Mouse (Mus musculus) splenic B cell, adult 2 months (primary cell): ENCODE measurements at regions not wholly inside any gene's neighbourhood (a gene's known extent, or its start where the extent isn't known, plus 50 kb on each side); places are given as distances from the start of the nearest gene placed in this dataset.

Source experiments
- DNase-seq: peaks from one replicate; pipeline ENCODE4 v3.0.0-alpha.2; 2011; ENCODE audit warnings: low read depth, low spot score
- H3K27me3 ChIP-seq: 2 replicates; pipeline ENCODE4 v1.6.1; 2012; ENCODE audit warnings: mild to moderate bottlenecking, low read length, moderate library complexity, mixed read lengths; ENCODE audit not compliant: control insufficient read depth, poor library complexity, insufficient read depth, severe bottlenecking
- H3K36me3 ChIP-seq: 2 replicates; pipeline ENCODE4 v1.6.1; 2012; ENCODE audit warnings: mild to moderate bottlenecking, low read length, moderate library complexity, mixed read lengths; ENCODE audit not compliant: control insufficient read depth, poor library complexity, insufficient read depth, severe bottlenecking

DNA sequence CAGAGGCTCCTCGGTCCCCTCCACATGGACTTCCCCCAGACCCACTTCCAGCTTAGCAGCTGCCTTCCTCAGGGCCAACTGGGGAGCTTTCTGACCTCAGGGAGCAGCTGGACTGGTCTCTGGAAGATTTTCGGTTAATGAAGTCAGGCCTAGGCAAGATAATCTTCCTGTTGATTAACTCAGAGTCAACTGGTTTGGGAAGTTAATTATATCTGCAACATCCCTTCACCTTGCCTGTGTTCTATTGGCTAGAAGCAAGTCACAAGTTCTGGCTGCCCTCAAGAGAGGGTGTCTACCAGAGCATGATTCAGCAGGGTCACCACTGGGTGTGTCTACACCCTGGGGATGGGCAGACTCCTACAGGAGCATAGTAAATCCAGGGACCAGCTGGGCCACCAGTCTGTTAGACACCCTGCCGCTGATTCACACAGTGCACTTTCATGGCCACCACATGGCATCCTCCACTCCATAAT is 53.9 kb upstream of the Maml3 start:
- no peak for DNase-seq
- H3K36me3 ChIP-seq: no peaks in the 10 kb centered on the region
- H3K27me3 ChIP-seq: no peaks in the 10 kb centered on the region

DNA sequence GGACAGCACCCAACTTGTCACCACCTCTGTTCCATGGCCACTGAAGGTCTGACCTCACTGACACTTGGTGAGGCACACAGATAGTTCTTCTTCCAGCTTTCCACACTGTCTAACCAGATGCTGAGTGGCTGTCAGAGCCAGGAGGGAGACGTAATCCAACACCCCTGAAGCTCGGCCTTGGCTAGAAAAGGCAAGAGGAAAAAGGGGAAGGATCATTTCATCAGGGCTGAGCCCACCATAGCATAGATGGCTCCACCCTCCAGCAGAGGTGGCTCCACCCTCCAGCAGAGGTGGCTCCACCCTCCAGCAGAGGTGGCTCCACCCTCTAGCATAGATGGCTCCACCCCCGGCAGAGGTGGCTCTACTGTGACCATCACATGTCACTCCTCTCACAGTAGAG is 56.8 kb upstream of the Maml3 start:
- H3K36me3 ChIP-seq: no peaks in the 10 kb centered on the region
- no peak for DNase-seq
- no peaks in the 10 kb centered on the region for H3K27me3 ChIP-seq

DNA sequence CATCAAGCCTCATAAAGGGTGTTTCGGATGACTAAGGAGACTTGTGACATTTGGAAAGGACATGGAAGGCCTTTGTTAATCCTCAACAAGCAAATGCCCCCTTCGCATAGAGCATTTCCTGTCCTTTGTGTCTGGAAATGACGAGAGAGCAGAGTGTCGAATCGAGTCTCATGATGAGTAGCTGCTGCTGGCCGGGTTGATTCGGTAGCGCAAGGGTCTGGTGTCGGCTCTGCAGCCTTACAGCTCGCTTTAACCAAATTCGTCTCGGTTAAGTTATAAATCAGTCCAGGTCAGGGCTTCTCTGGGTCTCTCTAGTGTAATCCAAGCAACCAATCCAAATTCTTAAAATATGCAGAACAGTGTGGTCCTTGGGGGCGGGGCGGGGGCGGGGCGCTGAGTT is 59.1 kb upstream of the Maml3 start:
- Histone ChIP-seq H3K36me3 (no peaks in the 10 kb centered on the region), H3K27me3 (no peaks in the 10 kb centered on the region)
- DNase-seq: no peak

DNA sequence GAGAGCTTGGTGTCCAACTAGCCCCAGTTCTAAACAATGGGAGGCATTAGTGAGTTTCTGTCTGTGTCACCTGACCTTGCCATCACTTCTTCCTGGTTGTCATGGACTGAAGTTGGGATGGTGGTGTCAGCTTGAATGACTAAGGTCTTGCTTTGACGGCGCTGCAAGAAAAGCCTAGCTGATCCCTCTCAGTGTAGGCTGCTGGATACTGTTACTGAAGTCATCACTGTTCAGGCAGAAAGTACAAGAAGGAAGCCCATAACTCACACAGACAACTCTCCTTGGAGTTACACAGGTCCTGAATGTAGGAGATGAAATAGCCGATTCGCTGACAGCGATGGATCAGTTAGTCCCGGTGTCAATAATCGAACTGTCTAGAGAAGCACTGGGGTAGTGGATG is 62.5 kb upstream of the Maml3 start:
- DNase-seq: no peak
- Histone ChIP-seq H3K36me3 (no peaks in the 10 kb centered on the region), H3K27me3 (no peaks in the 10 kb centered on the region)

DNA sequence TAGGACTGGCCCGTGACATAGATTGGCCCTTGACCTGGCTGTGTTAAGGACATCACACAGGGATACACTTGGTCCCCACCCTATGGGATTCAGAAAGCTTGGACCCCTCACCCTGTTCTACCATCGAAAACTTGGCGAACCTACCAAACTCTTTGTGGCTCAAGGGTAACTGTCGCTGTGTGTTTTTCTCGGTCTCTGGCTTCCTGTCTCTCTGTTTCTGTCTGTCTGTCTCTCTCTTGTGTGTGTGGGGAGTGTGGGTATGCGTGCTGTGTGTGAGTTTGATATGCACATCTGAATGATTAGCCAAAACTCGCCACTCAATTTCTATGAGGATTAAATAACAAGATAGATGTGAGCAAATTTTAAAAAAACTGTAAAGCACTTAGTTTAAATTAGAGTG is 66.0 kb upstream of the Maml3 start:
- no peaks in the 10 kb centered on the region for H3K36me3 ChIP-seq
- no peak for DNase-seq
- H3K27me3 ChIP-seq: no peaks in the 10 kb centered on the region

DNA sequence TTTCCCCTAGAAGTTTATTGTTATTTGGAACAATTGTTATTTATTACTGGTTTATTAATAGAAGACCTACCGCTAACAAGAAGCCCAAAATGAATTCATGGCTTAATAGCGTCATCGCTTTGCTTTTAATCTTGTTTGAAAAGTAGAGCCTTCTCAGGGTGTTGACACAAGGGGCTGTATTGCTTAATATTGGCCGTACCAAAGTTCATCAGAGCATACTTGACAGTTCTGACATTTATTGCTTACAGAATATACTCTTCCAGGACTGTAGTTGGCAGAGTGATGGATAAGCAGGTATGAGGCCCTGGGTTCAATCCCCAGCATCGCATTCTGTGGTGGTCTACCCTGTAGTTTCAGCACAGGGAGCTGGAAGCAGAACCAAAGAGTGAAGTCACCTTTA is 66.4 kb upstream of the Maml3 start:
- H3K27me3 ChIP-seq: no peaks in the 10 kb centered on the region
- DNase-seq: no peak
- no peaks in the 10 kb centered on the region for H3K36me3 ChIP-seq

DNA sequence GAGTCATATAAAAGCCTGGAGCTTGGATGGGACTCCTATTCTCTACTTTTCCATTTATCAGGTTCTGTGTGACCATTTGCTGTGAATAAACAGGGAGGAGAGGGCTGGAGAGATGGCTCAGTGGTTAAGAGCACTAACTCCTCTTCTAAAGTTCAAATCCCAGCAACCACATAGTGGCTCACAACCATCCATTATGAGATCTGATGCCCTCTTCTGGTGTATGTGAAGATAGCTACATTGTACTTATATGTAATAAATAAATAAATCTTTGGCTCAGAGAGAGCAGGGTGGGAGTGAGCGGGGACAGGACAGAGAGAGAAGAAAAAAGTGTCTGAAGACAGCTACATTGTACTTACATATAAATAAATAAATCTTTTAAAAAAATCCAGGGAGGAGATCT is 68.6 kb upstream of the Maml3 start:
- Histone ChIP-seq H3K36me3 (no peaks in the 10 kb centered on the region), H3K27me3 (no peaks in the 10 kb centered on the region)
- peak; percentile 45 for DNase-seq

DNA sequence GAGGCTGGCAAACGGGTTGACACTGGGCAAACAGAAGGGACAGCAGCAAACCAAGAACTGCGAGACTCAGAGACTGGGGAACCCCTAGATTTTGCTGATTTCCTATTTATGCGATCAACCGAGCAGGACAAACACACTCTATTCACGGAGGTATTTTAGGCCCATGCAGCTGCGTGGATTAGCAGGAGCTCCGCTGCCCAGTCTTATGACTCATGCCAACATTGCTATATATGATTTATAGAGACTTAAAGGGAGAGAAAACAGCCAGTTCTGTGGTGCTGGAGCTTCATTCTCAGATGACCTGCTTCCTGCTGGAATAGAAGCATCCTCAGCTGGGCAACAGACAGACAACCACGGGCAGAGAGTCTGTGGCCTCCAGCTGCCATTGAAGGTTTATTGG is 71.2 kb upstream of the Maml3 start:
- Histone ChIP-seq H3K36me3 (no peaks in the 10 kb centered on the region), H3K27me3 (no peaks in the 10 kb centered on the region)
- peak; percentile 41 for DNase-seq

DNA sequence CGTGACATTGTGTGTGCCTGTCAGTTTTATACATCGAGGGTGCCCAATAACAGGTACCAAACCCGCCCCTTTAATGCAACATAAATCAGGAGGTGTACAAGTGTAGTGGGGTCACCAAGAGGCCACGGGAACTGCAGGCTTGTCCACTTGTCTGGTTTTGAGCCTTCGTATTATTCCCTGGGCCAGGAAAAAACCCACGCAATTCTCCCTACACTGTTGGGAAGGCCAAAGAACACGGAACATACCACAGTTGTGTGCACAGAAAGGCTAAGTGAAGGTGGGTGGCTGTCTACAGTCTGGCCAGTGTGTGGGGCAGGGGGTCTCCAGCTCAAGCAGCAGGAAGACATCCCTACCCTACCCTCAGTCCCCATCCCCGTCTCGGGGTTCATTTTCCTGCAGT is 74.0 kb upstream of the Maml3 start:
- no peaks in the 10 kb centered on the region for H3K27me3 ChIP-seq
- DNase-seq: no peak
- no peaks in the 10 kb centered on the region; the same call in 1 of the 2 replicates for H3K36me3 ChIP-seq

DNA sequence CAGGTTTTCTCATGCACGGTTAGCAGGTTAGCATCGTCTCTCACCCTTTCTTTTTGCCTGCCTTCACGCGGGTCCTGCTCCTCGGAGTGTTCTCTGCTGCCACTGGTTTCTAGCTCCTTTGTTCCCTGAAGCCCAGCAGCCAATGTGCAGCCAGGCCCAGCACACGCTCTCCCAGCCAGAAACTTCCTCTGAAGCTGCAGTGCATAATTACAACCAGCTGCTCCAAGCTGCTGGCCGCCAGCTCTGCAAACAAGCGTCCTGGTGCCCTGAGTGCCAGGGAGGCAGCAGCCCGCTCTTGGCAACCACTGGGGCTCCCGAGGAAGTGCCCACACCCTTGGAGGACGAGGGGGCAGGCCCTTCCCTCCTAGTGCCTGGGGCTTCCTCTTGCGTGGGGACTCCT is 74.8 kb upstream of the Maml3 start:
- DNase-seq: peak; percentile 25
- H3K36me3 ChIP-seq: no peaks in the 10 kb centered on the region; the same call in 1 of the 2 replicates
- no peaks in the 10 kb centered on the region for H3K27me3 ChIP-seq

DNA sequence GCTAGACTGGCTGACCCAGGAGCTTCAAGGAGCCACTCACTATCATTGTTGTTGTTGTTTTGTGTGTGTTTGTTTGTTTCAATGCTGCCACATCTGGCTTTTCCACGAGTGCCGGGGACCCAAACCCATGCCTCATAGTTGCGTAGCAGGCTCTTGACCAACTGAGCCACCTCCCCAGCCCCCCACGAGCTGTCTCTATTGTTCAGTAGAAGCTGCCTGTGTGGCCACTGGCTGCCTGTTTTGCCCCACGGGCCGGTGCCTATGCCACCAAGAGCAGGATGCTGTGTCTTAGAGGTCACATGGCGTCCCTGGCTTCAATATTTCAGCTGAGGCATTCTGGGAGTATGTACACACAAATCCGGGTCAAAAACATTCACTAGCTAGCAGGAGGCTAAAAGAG is 75.4 kb upstream of the Maml3 start:
- H3K27me3 ChIP-seq: no peaks in the 10 kb centered on the region
- DNase-seq: no peak
- H3K36me3 ChIP-seq: no peaks in the 10 kb centered on the region; the same call in 1 of the 2 replicates

DNA sequence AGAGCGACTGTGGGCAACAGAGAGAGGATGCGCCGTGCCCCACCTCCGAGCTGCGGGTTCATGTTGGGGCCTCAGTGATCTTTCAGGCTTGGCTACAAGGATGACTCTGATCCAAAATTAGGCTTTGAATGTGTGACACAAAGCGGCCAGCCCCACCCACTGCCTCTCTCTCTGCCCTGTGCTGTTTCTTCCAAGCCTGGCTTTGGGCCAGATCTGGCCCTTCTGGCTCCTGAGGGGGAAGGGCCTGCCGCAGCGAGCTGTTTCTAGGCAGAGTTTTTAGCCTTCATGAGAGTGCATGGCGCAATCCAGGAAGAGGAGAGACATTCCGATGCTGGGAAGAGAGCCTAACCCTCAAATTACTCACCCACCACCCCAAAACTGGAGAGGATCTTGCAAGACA is 75.9 kb upstream of the Maml3 start:
- DNase-seq: no peak
- H3K36me3 ChIP-seq: no peaks in the 10 kb centered on the region; the same call in 1 of the 2 replicates
- H3K27me3 ChIP-seq: no peaks in the 10 kb centered on the region

DNA sequence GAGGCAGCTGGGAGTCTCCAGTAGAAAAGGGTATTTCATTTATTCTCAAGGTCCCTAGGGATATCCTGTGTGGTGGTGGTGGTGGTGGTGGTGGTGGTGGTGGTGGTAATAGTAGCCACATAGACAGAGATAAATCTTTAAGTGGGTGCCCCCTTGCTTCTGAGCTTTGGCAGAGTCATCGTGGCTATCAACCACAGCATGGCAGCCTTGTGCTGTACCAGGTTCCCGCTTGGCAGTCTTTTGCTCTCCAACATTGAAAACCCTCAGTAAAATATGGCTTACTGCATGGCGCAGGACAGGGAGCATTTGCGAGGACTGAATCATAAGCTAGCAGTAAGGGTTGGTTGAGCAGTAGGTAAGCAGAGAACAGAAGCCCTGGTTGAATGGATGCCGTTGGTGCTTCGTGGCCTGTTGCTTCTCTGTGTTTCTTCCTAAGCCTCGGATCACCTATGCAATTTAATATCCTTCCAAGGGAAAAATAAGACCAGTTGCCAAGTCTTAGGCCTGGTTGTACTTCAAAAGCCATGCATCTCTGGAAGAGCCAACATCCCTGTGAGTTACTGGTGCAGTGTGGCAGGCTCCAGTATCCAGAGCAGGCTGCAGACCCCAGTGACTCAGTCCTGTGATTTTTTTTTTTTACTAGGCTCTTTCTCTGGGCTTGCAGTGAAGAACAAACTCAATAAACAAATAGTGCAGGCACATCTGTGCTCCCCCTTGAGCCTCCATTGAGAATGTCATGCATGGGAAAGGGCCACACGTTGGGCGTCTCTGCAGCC is 76.6 kb upstream of the Maml3 start:
- Histone ChIP-seq H3K27me3 (no peaks in the 10 kb centered on the region), H3K36me3 (no peaks in the 10 kb centered on the region; the same call in 1 of the 2 replicates)
- no peak for DNase-seq

DNA sequence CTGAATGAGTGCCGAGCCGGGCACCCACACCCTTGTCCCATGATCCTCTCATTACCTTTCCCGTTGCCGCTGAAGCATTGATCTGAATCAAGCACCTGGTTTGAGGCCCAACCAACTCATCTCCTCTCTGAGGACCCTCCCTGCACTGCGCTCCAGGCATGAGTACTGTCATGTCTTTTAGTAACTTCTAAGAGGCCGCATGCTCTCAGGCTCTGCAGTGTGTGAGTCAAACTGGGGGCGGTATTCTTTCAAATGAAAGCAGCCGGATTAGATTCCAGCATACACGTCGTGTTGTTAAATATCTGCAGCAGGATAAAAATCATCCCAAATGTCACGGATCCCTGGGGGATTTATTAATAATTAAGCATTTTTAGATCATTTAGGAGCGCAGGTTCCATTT is 79.4 kb upstream of the Maml3 start:
- no peak for DNase-seq
- Histone ChIP-seq H3K36me3 (no peaks in the 10 kb centered on the region; the same call in 1 of the 2 replicates), H3K27me3 (no peaks in the 10 kb centered on the region)

DNA sequence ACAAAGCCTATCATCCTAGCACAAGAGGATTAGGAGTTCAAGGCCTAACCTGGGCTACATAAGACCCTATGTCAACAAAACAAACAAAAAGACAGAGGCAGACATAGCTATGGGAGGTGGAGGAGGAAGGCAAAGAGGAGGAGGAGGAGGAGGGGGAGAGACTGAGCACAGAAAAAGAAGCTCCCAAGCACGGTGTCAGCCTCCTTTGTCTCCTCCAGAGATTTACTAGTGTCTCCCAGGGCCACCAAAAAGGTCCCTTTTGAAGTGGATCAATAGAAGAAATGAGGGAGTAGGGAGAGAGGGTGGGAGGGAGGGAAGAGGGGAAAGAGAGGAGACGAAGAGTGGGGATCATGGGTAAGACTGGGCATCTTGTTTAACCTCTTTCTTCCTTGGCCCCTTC is 80.5 kb upstream of the Maml3 start:
- no peak for DNase-seq
- no peaks in the 10 kb centered on the region; the same call in 1 of the 2 replicates for H3K36me3 ChIP-seq
- H3K27me3 ChIP-seq: no peaks in the 10 kb centered on the region

DNA sequence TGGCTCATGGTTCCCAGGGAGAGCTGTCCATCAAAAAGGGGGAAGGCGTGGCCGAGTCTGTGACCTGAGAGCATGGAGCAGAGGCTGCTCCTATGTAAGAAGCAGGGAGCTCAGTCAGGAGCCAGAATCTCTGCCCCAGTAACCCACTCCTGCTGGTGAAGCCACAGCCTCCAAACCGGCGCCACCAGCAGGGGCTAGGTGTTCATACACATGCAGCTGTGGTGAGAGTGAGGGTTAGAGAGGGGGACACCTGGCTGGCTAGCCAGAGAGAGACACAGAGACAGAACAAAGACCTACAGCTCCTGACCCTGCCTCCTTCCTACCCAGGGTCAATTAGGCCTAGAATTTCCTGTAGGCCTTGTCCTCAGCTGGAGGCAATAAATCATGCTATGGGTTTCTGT is 80.7 kb upstream of the Foxo1 start:
- no peak for DNase-seq
- Histone ChIP-seq H3K27me3 (no peaks in the 10 kb centered on the region), H3K36me3 (no peaks in the 10 kb centered on the region)
